Mouse (Mus musculus) cerebellum, adult (tissue): ENCODE measurements at regions not wholly inside any gene's neighbourhood (a gene's known extent, or its start where the extent isn't known, plus 50 kb on each side); places are given as distances from the start of the nearest gene placed in this dataset.

Experiments used
- ATAC-seq: cut with Nextera tagmentation; 2 replicates; pipeline ENCODE4 v1.9.2; 2017; ENCODE audit warnings: mild to moderate bottlenecking, moderate library complexity, mixed read lengths; ENCODE audit not compliant: insufficient number of reproducible peaks, low FRiP score, low TSS enrichment

DNA sequence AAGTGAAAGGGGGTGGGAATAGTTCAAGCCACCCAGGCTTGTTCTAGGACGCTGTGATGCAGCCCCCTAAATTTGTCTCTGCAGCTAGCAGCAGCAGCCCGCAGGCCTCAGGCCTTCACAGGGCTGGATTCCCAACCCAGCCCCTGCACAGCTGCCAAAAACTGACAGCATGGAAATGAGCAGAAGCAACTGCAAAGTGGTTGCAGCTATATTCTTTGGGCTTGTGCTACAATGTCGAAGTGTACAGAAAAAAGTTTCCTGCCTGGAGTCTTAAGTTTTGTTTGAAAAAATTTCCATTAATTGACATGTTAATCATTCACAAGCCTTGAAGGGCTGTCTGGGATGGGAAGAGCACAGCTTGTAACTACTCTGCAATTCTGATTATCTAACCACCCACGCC lies 253.6 kb upstream of the Nbea start:
- no peak for ATAC-seq

DNA sequence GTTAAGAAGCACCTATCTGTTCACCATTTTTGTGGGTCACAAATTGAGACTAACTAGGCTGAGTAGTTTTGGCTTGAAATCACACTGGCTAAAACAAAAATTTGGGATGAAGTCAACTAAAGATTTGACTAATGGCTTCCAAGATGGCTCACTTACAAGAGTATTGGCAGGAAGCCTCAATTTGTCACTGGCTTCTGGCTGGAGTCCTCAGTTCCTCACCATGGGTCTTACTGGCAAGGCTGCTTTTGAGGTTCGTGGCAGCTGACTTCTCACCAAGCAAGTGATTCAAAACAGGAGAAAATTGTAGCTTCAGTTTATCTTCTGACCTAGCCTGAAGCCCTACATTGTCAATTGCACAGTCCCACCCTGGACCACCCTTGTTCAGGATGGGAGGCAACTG lies 250.0 kb upstream of the Nbea start:
- ATAC-seq, result peak; percentile 67

DNA sequence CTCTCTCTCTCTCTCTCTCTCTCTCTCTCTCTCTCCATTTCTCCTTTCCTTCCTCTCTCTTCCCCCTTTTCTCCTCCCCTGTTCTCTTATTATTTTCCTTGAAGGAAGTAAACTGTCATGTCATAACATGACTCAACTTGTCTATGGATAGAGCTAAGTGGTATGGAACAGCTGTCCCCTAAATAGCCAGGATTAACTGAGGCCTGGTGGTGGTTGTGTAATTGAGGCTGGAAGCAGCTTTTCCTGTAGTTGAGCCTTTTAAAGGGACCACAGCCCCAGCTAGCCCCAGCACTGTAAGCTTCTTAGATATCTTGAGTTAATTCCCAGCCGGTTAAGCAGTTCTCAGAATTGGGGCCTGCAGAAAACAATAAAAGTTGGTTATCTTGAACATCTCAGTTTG lies 243.7 kb upstream of the Nbea start:
- ATAC-seq, result no peak

DNA sequence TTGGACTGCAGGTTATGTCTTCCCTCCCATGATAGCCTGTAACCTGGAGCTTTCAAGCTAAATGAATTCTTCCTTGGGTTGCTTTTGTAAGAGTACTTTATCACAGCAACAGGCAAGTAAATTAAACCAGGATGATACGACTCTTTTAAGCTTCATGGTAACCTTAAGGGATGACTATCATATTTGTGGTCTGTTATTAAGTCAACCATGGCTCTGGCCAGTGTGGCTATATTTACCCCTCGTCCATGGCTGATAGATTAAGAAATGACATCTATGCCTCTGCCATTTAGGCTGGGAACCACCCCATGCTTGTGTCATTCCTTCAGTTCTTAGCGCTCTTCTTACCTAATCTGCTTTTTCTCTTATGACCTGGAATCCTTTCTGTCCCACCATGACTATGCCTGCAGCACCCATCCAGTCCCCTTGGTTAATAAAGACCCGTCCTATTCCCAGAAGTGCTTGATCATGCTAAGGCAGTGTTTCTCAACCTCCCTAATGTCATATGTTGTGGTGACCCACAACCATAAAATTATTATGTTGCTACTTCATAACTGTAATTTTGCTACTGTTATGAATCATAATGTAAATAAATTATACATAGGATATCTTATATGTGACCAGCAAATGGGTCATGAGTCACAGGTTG lies 214.5 kb upstream of the Nbea start:
- no peak for ATAC-seq

DNA sequence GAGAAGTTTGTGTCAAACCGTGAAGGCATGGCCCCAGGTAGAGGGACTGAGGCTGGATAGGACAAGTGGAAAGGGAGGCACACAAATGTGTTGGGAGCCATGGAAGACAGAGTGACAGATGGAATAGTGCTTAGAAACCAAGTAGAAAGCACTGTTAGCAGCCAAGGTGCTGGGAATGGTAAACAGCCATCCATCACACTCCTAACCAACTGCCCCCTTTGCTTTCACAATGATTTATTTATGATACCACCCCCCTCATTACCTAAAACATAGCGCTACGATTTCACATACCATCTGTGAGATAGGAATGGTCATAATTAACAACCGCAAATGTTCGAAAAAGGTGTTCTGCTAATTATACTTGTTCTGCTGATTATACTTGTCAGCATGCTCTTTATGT lies 209.6 kb upstream of the Nbea start:
- ATAC-seq, result no peak

DNA sequence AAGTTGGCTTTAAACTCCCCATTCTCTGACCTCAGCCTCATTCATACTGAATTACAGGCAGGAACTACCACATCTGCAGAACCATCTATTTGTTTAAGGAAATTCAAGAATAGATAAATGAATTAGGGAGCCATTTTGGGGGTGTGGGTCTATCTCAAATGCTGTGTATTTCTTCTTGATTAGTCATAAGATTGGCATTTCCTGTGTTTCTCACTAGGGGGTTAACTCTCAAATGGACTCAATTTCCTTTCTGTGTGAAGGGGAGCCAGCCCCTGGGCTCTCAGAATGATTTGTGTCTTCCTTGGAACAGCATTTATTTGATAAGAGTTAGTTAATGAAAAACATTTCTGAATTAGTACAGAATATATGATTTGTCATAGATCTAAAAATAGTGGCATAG lies 196.8 kb upstream of the Nbea start:
- ATAC-seq, result no peak

DNA sequence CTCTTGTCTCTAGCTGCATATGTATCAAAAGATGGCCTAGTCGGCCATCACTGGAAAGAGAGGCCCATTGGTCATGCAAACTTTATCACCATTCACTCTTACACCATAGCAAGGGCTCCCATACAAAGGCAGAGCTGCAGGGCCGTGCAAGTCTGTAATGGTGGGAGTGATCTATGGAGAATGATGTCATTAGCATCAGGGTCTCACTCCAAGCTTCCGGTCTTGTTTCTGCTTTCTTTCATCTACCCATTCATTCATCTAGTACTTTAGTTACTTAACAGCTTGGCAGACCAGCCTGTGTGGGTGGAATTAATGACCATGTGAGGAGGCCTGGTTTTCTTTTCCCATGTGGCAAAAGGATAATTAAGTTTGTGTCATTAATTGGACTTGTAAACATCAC lies 196.0 kb upstream of the Nbea start:
- ATAC-seq, result no peak

DNA sequence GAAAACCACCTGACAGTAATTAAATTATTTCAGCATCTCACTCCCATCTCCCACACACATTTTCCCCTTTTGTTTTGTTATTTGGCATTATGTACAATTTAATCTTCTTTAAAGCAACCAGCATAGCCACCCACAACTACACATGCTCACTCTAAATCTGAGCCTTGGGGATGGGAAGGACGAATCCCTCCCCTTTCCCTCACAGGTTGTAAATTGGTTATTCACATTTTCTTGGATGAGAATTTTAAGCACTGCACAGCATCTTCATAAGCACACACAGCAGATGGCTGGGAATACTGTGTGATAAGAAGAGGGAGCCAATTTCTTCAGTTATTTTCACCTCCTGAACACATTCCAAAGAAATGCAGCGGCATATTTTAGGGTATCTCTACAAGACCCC lies 179.0 kb upstream of the Nbea start:
- no peak for ATAC-seq

DNA sequence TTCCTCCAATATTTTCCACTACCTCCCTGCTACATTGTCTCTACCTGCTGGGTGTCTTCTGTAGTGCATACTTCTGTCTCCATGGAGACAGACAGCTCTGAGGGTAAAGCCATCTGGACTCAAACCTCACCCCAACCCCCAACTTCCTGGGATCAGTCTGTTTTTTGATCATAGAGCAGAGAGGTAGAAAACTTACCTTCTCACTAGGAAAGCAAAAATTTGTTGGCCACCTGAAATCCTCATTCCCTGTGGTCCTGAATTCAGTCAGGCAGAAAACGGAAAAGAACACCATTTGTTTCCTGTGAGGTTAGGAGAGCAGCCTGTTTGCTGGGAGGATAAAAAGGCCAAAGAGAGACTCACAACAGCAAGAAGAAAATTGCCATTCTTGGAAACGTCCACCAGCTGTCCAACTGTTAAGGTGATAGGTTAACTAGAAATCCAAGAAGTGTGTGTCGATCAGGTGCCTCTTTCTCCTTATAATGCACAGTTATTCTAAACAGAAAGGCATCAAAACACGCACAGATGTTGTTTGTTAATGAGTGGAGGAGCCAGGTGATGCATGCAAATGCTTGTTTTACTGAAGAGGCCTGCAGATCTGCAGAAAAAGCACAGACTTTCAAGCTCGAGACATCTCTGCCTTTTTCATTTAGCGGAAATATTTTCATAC lies 173.7 kb upstream of the Nbea start:
- peak; percentile 95 for ATAC-seq

DNA sequence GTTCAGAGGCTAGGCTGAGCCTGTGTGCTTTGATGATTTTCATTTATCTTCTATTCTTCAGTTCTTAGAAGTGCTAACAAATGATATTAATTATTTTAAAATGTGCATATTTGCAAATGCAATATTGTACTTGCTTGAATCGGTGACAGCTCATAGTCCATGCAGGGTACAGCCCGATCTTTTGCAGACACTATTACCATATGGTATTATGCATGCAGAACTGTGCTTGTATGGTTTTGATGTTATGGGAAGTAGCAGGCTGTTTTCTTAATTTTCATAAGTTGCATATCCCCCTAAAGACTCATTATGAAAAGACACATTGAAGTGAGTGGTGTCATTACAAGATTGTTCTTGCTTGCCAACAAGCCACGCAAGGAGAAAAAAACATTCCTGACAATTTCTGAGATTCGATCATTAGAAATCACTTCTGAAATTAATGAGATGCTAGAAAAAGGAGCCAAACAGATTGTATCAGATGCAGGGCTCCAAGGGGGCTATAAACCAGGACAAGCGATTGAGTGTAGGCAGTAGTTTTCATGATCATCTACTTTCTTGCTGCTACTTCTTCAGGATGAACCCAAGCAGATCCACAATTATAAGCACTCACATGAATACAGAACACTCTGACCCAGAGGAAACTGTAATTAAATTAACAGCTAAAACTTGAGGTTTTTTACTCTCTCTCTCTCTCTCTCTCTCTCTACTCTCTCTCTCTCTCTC lies 172.8 kb upstream of the Nbea start:
- ATAC-seq, result no peak
